Mouse (Mus musculus): ENCODE data around the gene Traf3. TPM values are rescaled to one million over a fixed set of nuclear protein-coding genes. Genes with fewer than 3 reads are reported as not detected.
A peak's percentile ranks its signal among the peaks of the same experiment; 100 is the strongest.

The Traf3 gene
- polyA plus RNA-seq, 1 experiment from 2014 or later, result 22.1 TPM

- H3K27ac ChIP-seq (ENCODE audit: low read depth, low read length), result no peak overlapping the region
- no peak overlapping the region for H3K9ac ChIP-seq (replicated peaks; ENCODE audit: low read depth, low read length)
- H3K4me1 ChIP-seq (ENCODE audit: control insufficient read depth, insufficient read depth, low read length), result no peaks in the 10 kb centered on the region
- no peak overlapping the region for H3K4me2 ChIP-seq (ENCODE audit: low read depth, low read length)
- H3K4me3 ChIP-seq (ENCODE audit: low read depth, low read length), result no peak overlapping the region
- no peak for ATAC-seq (ENCODE audit: low read depth)
- H3K9me3 ChIP-seq (ENCODE audit: control insufficient read depth, low read length), result no peaks in the 10 kb centered on the region
- H3K27me3 ChIP-seq (ENCODE audit: control insufficient read depth, insufficient read depth, low read length), result no peaks in the 10 kb centered on the region
- WGBS, result 74% methylated on average over 3 of the region's 3 CpGs
- H3K36me3 ChIP-seq (ENCODE audit: control insufficient read depth, insufficient read depth, low read length), result no peaks in the 10 kb centered on the region
These were observed 30.2 kb upstream of the Traf3 start for GRCm38 (mm10) chr12:111135953-111136352.

- ATAC-seq (ENCODE audit: low read depth), result no peak
- Histone ChIP-seq H3K27ac (ENCODE audit: low read depth, low read length) (no peak overlapping the region), H3K27me3 (ENCODE audit: control insufficient read depth, insufficient read depth, low read length) (no peaks in the 10 kb centered on the region), H3K9me3 (ENCODE audit: control insufficient read depth, low read length) (no peaks in the 10 kb centered on the region), H3K4me2 (ENCODE audit: low read depth, low read length) (no peak overlapping the region), H3K36me3 (ENCODE audit: control insufficient read depth, insufficient read depth, low read length) (no peaks in the 10 kb centered on the region), H3K4me3 (ENCODE audit: low read depth, low read length) (no peak overlapping the region), H3K4me1 (ENCODE audit: control insufficient read depth, insufficient read depth, low read length) (no peaks in the 10 kb centered on the region), H3K9ac (replicated peaks; ENCODE audit: low read depth, low read length) (no peak overlapping the region)
- WGBS, result 48% methylated on average over 2 of the region's 2 CpGs
These were observed 29.1 kb upstream of the Traf3 start for GRCm38 (mm10) chr12:111137079-111137478.

GRCm38 (mm10) chr12:111143005-111143508, 23.1 kb upstream of the Traf3 start:
- Histone ChIP-seq H3K4me2 (ENCODE audit: low read depth, low read length) (peak overlapping the region; percentile 26), H3K27ac (ENCODE audit: low read depth, low read length) (peak overlapping the region; percentile 72), H3K9me3 (ENCODE audit: control insufficient read depth, low read length) (no peaks in the 10 kb centered on the region), H3K27me3 (ENCODE audit: control insufficient read depth, insufficient read depth, low read length) (no peaks in the 10 kb centered on the region), H3K9ac (replicated peaks; ENCODE audit: low read depth, low read length) (0 out of 2 replicates have a peak overlapping the region, but pooled peaks have one; percentile 4), H3K4me3 (ENCODE audit: low read depth, low read length) (no peak overlapping the region), H3K4me1 (ENCODE audit: control insufficient read depth, insufficient read depth, low read length) (peaks cover 14% of the 10 kb centered on the region), H3K36me3 (ENCODE audit: control insufficient read depth, insufficient read depth, low read length) (no peaks in the 10 kb centered on the region)
- peak; percentile 67; the same call in 1 of the 2 replicates for ATAC-seq (ENCODE audit: low read depth)
- WGBS, result 8% methylated on average over 12 of the region's 12 CpGs

DNA sequence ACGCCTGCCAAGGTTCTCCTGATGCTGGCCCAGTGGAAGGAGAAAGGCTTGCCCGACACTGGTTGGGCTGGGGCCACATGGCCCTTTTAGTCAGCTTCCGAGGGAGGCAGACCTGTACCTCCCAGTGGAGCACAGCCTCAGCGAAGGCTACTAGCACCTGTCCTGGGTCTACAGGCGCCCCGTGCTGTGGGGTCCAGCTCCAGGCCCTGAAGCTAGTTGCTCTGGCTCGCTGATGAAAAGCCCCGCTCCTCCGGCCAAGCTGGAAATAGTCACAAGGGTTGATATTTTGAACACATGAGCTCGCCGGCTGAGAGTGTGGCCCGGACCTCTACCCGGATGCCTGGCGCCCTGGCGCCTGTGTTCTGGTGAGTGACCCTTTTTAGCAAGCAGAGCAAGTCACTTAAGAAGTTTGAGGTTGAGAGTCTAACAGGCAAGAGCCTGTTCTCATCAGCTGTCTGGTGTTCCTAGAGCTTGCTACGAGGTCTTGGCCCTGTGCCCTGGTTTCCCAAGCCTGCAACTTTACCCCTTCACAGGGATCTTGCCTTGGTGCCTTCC, 22.6 kb upstream of the Traf3 start:
- WGBS, result 58% methylated on average over 16 of the region's 16 CpGs
- ATAC-seq (ENCODE audit: low read depth), result peak; percentile 28; the same call in 1 of the 2 replicates

GRCm38 (mm10) chr12:111144598-111144997, 21.6 kb upstream of the Traf3 start:
- 98% methylated on average over 2 of the region's 2 CpGs for WGBS
- H3K4me1 ChIP-seq (ENCODE audit: control insufficient read depth, insufficient read depth, low read length), result peaks cover 14% of the 10 kb centered on the region
- no peak overlapping the region for H3K9ac ChIP-seq (replicated peaks; ENCODE audit: low read depth, low read length)
- no peak overlapping the region for H3K27ac ChIP-seq (ENCODE audit: low read depth, low read length)
- H3K27me3 ChIP-seq (ENCODE audit: control insufficient read depth, insufficient read depth, low read length), result no peaks in the 10 kb centered on the region
- no peaks in the 10 kb centered on the region for H3K36me3 ChIP-seq (ENCODE audit: control insufficient read depth, insufficient read depth, low read length)
- H3K9me3 ChIP-seq (ENCODE audit: control insufficient read depth, low read length), result no peaks in the 10 kb centered on the region
- H3K4me2 ChIP-seq (ENCODE audit: low read depth, low read length), result no peak overlapping the region
- H3K4me3 ChIP-seq (ENCODE audit: low read depth, low read length), result no peak overlapping the region
- no peak for ATAC-seq (ENCODE audit: low read depth)

More for the DNA sequence above, 22.6 kb upstream of the Traf3 start:
- H3K9ac ChIP-seq (replicated peaks; ENCODE audit: low read depth, low read length), result 0 out of 2 replicates have a peak overlapping the region, but pooled peaks have one; percentile 4
- H3K27ac ChIP-seq (ENCODE audit: low read depth, low read length), result peak overlapping the region; percentile 72
- no peaks in the 10 kb centered on the region for H3K9me3 ChIP-seq (ENCODE audit: control insufficient read depth, low read length)
- H3K4me1 ChIP-seq (ENCODE audit: control insufficient read depth, insufficient read depth, low read length), result peaks cover 14% of the 10 kb centered on the region
- no peaks in the 10 kb centered on the region for H3K27me3 ChIP-seq (ENCODE audit: control insufficient read depth, insufficient read depth, low read length)
- peak overlapping the region; percentile 26; the same call in 1 of the 2 replicates for H3K4me2 ChIP-seq (ENCODE audit: low read depth, low read length)
- no peak overlapping the region for H3K4me3 ChIP-seq (ENCODE audit: low read depth, low read length)
- H3K36me3 ChIP-seq (ENCODE audit: control insufficient read depth, insufficient read depth, low read length), result no peaks in the 10 kb centered on the region

DNA sequence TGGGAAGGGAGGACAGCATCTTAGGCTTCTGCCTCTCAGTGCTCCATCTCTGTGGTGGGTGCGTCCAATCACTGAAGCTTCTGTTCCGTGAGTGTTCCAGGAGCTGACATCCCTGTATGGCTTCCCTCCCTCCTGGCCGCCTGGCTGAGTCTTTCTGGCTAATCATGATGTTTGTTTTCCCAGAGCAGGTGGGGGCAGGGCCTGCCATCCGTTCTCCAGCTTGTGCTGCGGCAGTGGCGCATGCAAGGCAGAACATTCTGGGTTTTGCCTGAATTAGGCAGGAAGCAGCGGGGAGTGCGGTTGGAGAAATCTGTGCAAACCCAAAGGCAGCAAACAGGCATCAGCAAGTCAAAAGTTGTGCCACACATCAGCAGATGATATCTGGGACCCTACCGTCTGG, 20.9 kb upstream of the Traf3 start:
- ATAC-seq (ENCODE audit: low read depth), result no peak

DNA sequence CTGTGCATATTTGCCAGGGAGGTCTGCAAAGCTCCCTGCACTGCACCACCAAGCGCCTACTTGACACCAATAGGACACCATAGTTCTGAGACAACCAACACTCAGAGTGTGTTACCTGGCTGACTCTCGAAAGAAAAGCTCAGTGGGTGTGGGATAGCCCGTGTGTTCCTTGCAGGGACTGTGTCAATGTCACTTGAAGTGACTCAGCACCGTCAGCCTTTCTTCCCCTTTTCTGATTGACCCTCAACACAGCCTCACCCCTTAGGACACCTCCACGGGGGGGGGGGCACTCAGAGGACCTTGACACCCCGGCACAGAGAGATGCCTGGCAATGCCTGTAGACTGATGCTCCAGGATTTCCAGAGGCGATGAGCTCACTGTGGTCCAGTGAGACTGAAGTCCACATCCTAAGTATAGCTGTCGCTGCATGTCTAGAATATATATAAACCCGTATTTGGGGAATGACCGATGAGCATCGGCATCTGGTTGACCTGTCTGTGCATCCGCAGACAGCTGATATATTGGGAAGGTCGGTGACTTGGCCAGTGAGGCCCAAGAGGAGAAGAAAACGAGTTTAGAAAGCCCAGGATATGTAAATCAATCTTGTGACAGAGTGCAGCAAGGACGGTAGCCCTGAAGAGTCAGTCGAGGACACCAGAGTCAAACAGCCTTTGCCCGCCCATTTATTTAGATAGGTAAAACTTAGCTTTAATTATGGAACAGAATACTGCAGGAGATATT, 16.5 kb upstream of the Traf3 start:
- H3K4me3 ChIP-seq (ENCODE audit: low read depth, low read length), result no peak overlapping the region
- no peak overlapping the region for H3K9ac ChIP-seq (replicated peaks; ENCODE audit: low read depth, low read length)
- H3K4me1 ChIP-seq (ENCODE audit: control insufficient read depth, insufficient read depth, low read length), result peaks cover 8% of the 10 kb centered on the region; the same call in 1 of the 2 replicates
- WGBS, result 62% methylated on average over 17 of the region's 17 CpGs
- H3K4me2 ChIP-seq (ENCODE audit: low read depth, low read length), result no peak overlapping the region
- ATAC-seq (ENCODE audit: low read depth), result no peak
- no peak overlapping the region for H3K27ac ChIP-seq (ENCODE audit: low read depth, low read length)
- no peaks in the 10 kb centered on the region for H3K36me3 ChIP-seq (ENCODE audit: control insufficient read depth, insufficient read depth, low read length)
- no peaks in the 10 kb centered on the region for H3K27me3 ChIP-seq (ENCODE audit: control insufficient read depth, insufficient read depth, low read length)
- H3K9me3 ChIP-seq (ENCODE audit: control insufficient read depth, low read length), result no peaks in the 10 kb centered on the region

More for the DNA sequence above, 20.9 kb upstream of the Traf3 start:
- H3K36me3 ChIP-seq (ENCODE audit: control insufficient read depth, insufficient read depth, low read length), result no peaks in the 10 kb centered on the region
- H3K4me3 ChIP-seq (ENCODE audit: low read depth, low read length), result no peak overlapping the region
- no peaks in the 10 kb centered on the region for H3K27me3 ChIP-seq (ENCODE audit: control insufficient read depth, insufficient read depth, low read length)
- no peak overlapping the region for H3K9ac ChIP-seq (replicated peaks; ENCODE audit: low read depth, low read length)
- 44% methylated on average over 9 of the region's 9 CpGs for WGBS
- H3K4me2 ChIP-seq (ENCODE audit: low read depth, low read length), result no peak overlapping the region
- H3K4me1 ChIP-seq (ENCODE audit: control insufficient read depth, insufficient read depth, low read length), result peaks cover 14% of the 10 kb centered on the region
- no peak overlapping the region for H3K27ac ChIP-seq (ENCODE audit: low read depth, low read length)
- no peaks in the 10 kb centered on the region for H3K9me3 ChIP-seq (ENCODE audit: control insufficient read depth, low read length)

DNA sequence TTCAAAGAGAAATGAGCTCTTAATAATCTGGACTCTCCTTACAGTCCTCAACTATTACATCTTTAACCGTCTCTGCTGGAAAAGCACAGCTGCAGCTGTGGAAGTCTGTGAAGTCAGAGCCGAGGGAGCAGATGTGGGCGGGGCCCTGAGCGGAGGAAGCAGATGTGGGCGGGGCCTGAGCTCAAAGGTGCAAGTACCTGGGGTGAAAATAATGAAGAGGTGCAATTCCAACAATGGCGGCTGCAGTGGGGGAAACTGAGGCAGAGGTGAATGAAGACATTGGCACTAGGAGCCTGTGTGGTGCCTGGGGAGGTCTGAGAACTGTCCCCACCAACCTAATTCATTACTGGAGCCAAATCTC, 16.0 kb upstream of the Traf3 start:
- H3K9me3 ChIP-seq (ENCODE audit: control insufficient read depth, low read length), result no peaks in the 10 kb centered on the region
- H3K4me3 ChIP-seq (ENCODE audit: low read depth, low read length), result no peak overlapping the region
- H3K4me2 ChIP-seq (ENCODE audit: low read depth, low read length), result no peak overlapping the region
- no peak for ATAC-seq (ENCODE audit: low read depth)
- H3K4me1 ChIP-seq (ENCODE audit: control insufficient read depth, insufficient read depth, low read length), result peaks cover 7% of the 10 kb centered on the region; the same call in 1 of the 2 replicates
- H3K27ac ChIP-seq (ENCODE audit: low read depth, low read length), result no peak overlapping the region
- WGBS, result 13% methylated on average over 6 of the region's 6 CpGs
- no peaks in the 10 kb centered on the region for H3K36me3 ChIP-seq (ENCODE audit: control insufficient read depth, insufficient read depth, low read length)
- no peak overlapping the region for H3K9ac ChIP-seq (replicated peaks; ENCODE audit: low read depth, low read length)
- no peaks in the 10 kb centered on the region for H3K27me3 ChIP-seq (ENCODE audit: control insufficient read depth, insufficient read depth, low read length)

All from neural tube, embryonic 14.5 days (tissue).